Mouse (Mus musculus) embryonic fibroblast, embryonic 13.5 days (primary cell): ENCODE data around the gene Gpr4.

Experiments
- CTCF ChIP-seq: IDR thresholded peaks from 2 replicates; pipeline ENCODE4 v1.5.1; 2011; ENCODE audit warnings: mild to moderate bottlenecking, control low read depth, low read length, moderate library complexity, borderline replicate concordance; ENCODE audit not compliant: insufficient read depth
- POLR2A ChIP-seq: IDR thresholded peaks from 2 replicates; pipeline ENCODE4 v1.6.1; 2011; ENCODE audit warnings: low read depth, mild to moderate bottlenecking, control low read depth, low read length, moderate library complexity

GRCm38 (mm10) chr7:19177216-19177615 is 35.1 kb upstream of the Gpr4 start:
- no peak for TF ChIP-seq CTCF
- TF ChIP-seq POLR2A: no peak
